Mouse (Mus musculus) heart, adult 2 months (tissue): ENCODE data around the gene Slc39a13. TPM values are rescaled to one million over a fixed set of nuclear protein-coding genes. Genes with fewer than 3 reads are reported as not detected.

ENCODE experiments used
- DNase-seq, 2 experiments: peaks; one replicate each; pipeline ENCODE4 v3.0.0; 2021
- H3K27ac ChIP-seq: fragments of 200-600 bp; 2 replicates; pipeline ENCODE4 v1.8.1; 2022
- H3K27me3 ChIP-seq: fragments of 200-500 bp; 2 replicates; pipeline ENCODE4 v1.6.1; 2012; ENCODE audit warnings: mild to moderate bottlenecking, low read length, inconsistent platforms, mixed read lengths; ENCODE audit not compliant: control insufficient read depth, insufficient read depth
- H3K36me3 ChIP-seq: fragments of 200-500 bp; 2 replicates; pipeline ENCODE4 v1.6.1; 2012; ENCODE audit warnings: low read length, inconsistent platforms; ENCODE audit not compliant: control insufficient read depth, insufficient read depth
- H3K4me1 ChIP-seq: fragments of 200-500 bp; 2 replicates; pipeline ENCODE4 v1.6.1; 2011; ENCODE audit warnings: low read length; ENCODE audit not compliant: control insufficient read depth, insufficient read depth
- H3K4me3 ChIP-seq: fragments of 200-600 bp; 2 replicates; pipeline ENCODE4 v1.8.1; 2022
- H3K79me2 ChIP-seq: fragments of 200-500 bp; replicated peaks from 2 replicates; pipeline ENCODE4 v1.6.1; 2012; ENCODE audit warnings: mild to moderate bottlenecking, inconsistent platforms, low read length, moderate library complexity, mixed read lengths; ENCODE audit not compliant: control insufficient read depth, insufficient read depth
- H3K9ac ChIP-seq: fragments of 200-500 bp; 2 replicates; pipeline ENCODE4 v1.6.1; 2012; ENCODE audit warnings: low read depth, mild to moderate bottlenecking, control low read depth, inconsistent platforms, low read length, mixed read lengths
- CTCF ChIP-seq: fragments of 200-600 bp; IDR thresholded peaks from 2 replicates; pipeline ENCODE4 v1.8.1; 2022; ENCODE audit warnings: antibody characterized with exemption, mild to moderate bottlenecking, moderate library complexity
- EP300 ChIP-seq: fragments of 200-500 bp; IDR thresholded peaks from 2 replicates; pipeline ENCODE4 v1.6.1; 2011; ENCODE audit warnings: low read depth, low read length, control low read depth; ENCODE audit not compliant: insufficient read depth
- POLR2A ChIP-seq: fragments of 200-500 bp; IDR thresholded peaks from 2 replicates; pipeline ENCODE4 v1.6.1; 2011; ENCODE audit warnings: mild to moderate bottlenecking, low read depth, low read length, control low read depth; ENCODE audit not compliant: insufficient read depth
- WGBS: fragments of 180-500 bp; shearing (Covaris S2); methylation state at CpG from one replicate; pipeline ENCODE4 v1.1.7; 2018; 5-methylcytosine and 5-hydroxymethylcytosine counted together
- intact Hi-C: fragments of 180-260 bp; cut with DNase I; formaldehyde crosslinking; loops from one replicate; pipeline ENCODE4 v1.15.1; 2025
- long read RNA-seq: library from polyadenylated mRNA; stranded (forward); transcript quantifications from one replicate; pipeline ENCODE4 v2.0.0, GENCODE M21; 2021
- polyA plus RNA-seq: library from polyadenylated mRNA; depleted of rRNA; stranded (reverse); fragments of >200 nt; gene quantifications from 2 replicates; pipeline ENCODE4 v1.2.3, GENCODE M21; 2012; rRNA removed
- total RNA-seq, 2 experiments: library from RNA; stranded (reverse); gene quantifications; 2 replicates each; pipeline ENCODE4 v1.2.3; 2021

Gene Slc39a13
- total RNA-seq (10 to 100 TPM; 21.1 to 22.3 TPM), polyA plus RNA-seq (57.3 and 58.6 TPM in 2 replicates)
- long read RNA-seq, transcript Slc39a13-201 (10 exons, 2,469 nt) = major isoform, 20 of 44 reads
- long read RNA-seq, transcript Slc39a13-203 (10 exons, 1,291 nt) = minor isoform, 10 of 44 reads
- long read RNA-seq, partial matches to known transcripts = 1 of 44 reads
- long read RNA-seq, other reads (novel, unspliced or antisense) = 13 of 44 reads

GRCm38 (mm10) chr2:91070076-91070800 lies at the start of gene Slc39a13:
Gene Slc39a13 (minus strand): TSS chr2:91070417.
- Histone ChIP-seq H3K4me1 (peaks cover 6% of the 10 kb centered on the region), H3K36me3 (no peaks in the 10 kb centered on the region), H3K79me2 (no peaks in the 10 kb centered on the region), H3K9ac (peak within 1 kb of the TSS; percentile 68), H3K27me3 (no peaks in the 10 kb centered on the region), H3K4me3 (peak within 1 kb of the TSS; percentile 52), H3K27ac (peak within 1 kb of the TSS; percentile 87)
- DNase-seq = peak; percentile 97
- under 1% methylated on average over 66 of the region's 69 CpGs for WGBS
- intact Hi-C loops = loop anchor here (1.0 to 5.0 kb wide), 3 partner anchors 16 to 132 kb away; partner anchors contain the start of genes Acp2, Nr1h3 and Psmc3
- peak; percentile 72; the same call in 1 of the 2 replicates for TF ChIP-seq EP300
- peak; percentile 53 for TF ChIP-seq POLR2A
- 0 out of 2 replicates have a peak, but pooled peaks have one; percentile 100 for TF ChIP-seq CTCF

GRCm38 (mm10) chr2:91119551-91119950 lies 49.3 kb upstream of the Slc39a13 start:
- peak in 1 of 2 experiments; percentile 44 for DNase-seq
- Histone ChIP-seq H3K27ac (peak overlapping the region; percentile 94), H3K36me3 (no peaks in the 10 kb centered on the region), H3K4me1 (no peaks in the 10 kb centered on the region; the same call in 1 of the 2 replicates), H3K79me2 (no peaks in the 10 kb centered on the region), H3K9ac (peak overlapping the region; percentile 84), H3K27me3 (no peaks in the 10 kb centered on the region), H3K4me3 (peak overlapping the region; percentile 53)
- intact Hi-C loops = loop anchor here (5.0 kb wide), 3 partner anchors 103 to 158 kb away; partner anchors contain the start of gene Pacsin3
- no peak for TF ChIP-seq CTCF
- 0 out of 2 replicates have a peak, but pooled peaks have one; percentile 40 for TF ChIP-seq EP300
- no peak for TF ChIP-seq POLR2A
- WGBS = 40% methylated on average over 6 of the region's 6 CpGs

GRCm38 (mm10) chr2:91119061-91119460 lies 48.8 kb upstream of the Slc39a13 start:
- no peak for DNase-seq
- Histone ChIP-seq H3K9ac (peak overlapping the region; percentile 84), H3K27ac (peak overlapping the region; percentile 94), H3K4me3 (peak overlapping the region; percentile 53), H3K79me2 (no peaks in the 10 kb centered on the region), H3K27me3 (no peaks in the 10 kb centered on the region), H3K4me1 (no peaks in the 10 kb centered on the region; the same call in 1 of the 2 replicates), H3K36me3 (no peaks in the 10 kb centered on the region)
- WGBS = 67% methylated on average over 19 of the region's 19 CpGs
- TF ChIP-seq POLR2A (no peak; the same call in 1 of the 2 replicates), CTCF (no peak), EP300 (no peak)
- intact Hi-C loops = loop anchor here (5.0 kb wide), 3 partner anchors 103 to 158 kb away; partner anchors contain the start of gene Pacsin3

- 32% methylated on average over 1 of the region's 1 CpGs for WGBS
- peak overlapping the region; percentile 94 for H3K27ac ChIP-seq
- DNase-seq = peak; percentile 65 to 82
- peak overlapping the region; percentile 53 for H3K4me3 ChIP-seq
- intact Hi-C loops = loop anchor here (5.0 kb wide), 3 partner anchors 104 to 159 kb away; partner anchors contain the start of gene Pacsin3
- no peaks in the 10 kb centered on the region for H3K79me2 ChIP-seq
- H3K36me3 ChIP-seq = no peaks in the 10 kb centered on the region
- H3K4me1 ChIP-seq = no peaks in the 10 kb centered on the region; the same call in 1 of the 2 replicates
- peak overlapping the region; percentile 84 for H3K9ac ChIP-seq
- TF ChIP-seq EP300 = 0 out of 2 replicates have a peak, but pooled peaks have one; percentile 44
- no peak for TF ChIP-seq CTCF
- TF ChIP-seq POLR2A = peak; percentile 62
- H3K27me3 ChIP-seq = no peaks in the 10 kb centered on the region
Observed at GRCm38 (mm10) chr2:91118647-91119046, 48.4 kb upstream of the Slc39a13 start.

- Histone ChIP-seq H3K27ac (peak within 1 kb of the TSS; percentile 94), H3K4me1 (no peaks in the 10 kb centered on the region; the same call in 1 of the 2 replicates), H3K79me2 (no peaks in the 10 kb centered on the region), H3K27me3 (no peaks in the 10 kb centered on the region), H3K36me3 (no peaks in the 10 kb centered on the region), H3K4me3 (peak within 1 kb of the TSS; percentile 53), H3K9ac (peak within 1 kb of the TSS; percentile 84)
- WGBS = 49% methylated on average over 11 of the region's 11 CpGs
- peak; percentile 49 to 70 for DNase-seq
- TF ChIP-seq POLR2A (peak; percentile 97), EP300 (peak; percentile 48; the same call in 1 of the 2 replicates), CTCF (no peak)
- intact Hi-C loops = loop anchor here (5.0 kb wide), 3 partner anchors 105 to 160 kb away; partner anchors contain the start of gene Pacsin3
Observed at GRCm38 (mm10) chr2:91117585-91118275, 47.5 kb upstream of the Slc39a13 start, which contains the start of gene Mybpc3. Gene Mybpc3 (plus strand): TSS chr2:91118144.
